Comparison of ENCODE assay signal across 24 mouse cellular contexts in genomic region chr19:43966481-43966880, GRCm38 (mm10). TPM values are rescaled to one million over a fixed set of nuclear protein-coding genes. Genes with fewer than 3 reads are reported as not detected.
A peak's percentile ranks its signal among the peaks of the same experiment; 100 is the strongest.
DNase-seq lines count a peak whose midpoint lies in the region; ATAC-seq and TF ChIP-seq lines count a peak whose summit lies in the region.
"Had no signal": no experiment of that assay in that cellular context is flagged by ENCODE, and none has a peak within 500 bp of the region (broad histone marks: within the 10 kb centered on the region; RNA-seq: fewer than 3 reads in every experiment).

No protein-coding gene starts in this region.

- no peak for TF ChIP-seq POLR2A in kidney, adult 2 months (IDR thresholded peaks at IDR 0.05; ENCODE audit: low read depth, low read length)

- WGBS in kidney, adult 2 months: 58% methylated on average over 2 of the region's 2 CpGs
- 81% methylated on average over 2 of the region's 2 CpGs for WGBS in kidney, embryonic 15.5 days
- 78% methylated on average over 2 of the region's 2 CpGs for WGBS in midbrain, embryonic 11.5 days
- WGBS in midbrain, embryonic 15.5 days: 74% methylated on average over 2 of the region's 2 CpGs

- H3K36me3 ChIP-seq in kidney, adult 2 months (ENCODE audit: control insufficient read depth, insufficient read depth, low read length): no peaks in the 10 kb centered on the region
- no peaks in the 10 kb centered on the region for H3K36me3 ChIP-seq in kidney, embryonic 15.5 days
- H3K36me3 ChIP-seq in midbrain, embryonic 11.5 days (ENCODE audit: control insufficient read depth, insufficient read depth, low read length): no peaks in the 10 kb centered on the region
- no peaks in the 10 kb centered on the region for H3K36me3 ChIP-seq in midbrain, embryonic 15.5 days (replicated peaks)
- H3K36me3 ChIP-seq: embryonic facial prominence, embryonic 10.5 days; embryonic facial prominence, embryonic 12.5 days; forebrain, embryonic 15.5 days; G1E had no signal

- H3K4me2 ChIP-seq in kidney, embryonic 15.5 days: no peak overlapping the region
- H3K4me2 ChIP-seq in midbrain, embryonic 11.5 days: no peak overlapping the region
- no peak overlapping the region for H3K4me2 ChIP-seq in midbrain, embryonic 15.5 days
- H3K4me2 ChIP-seq: embryonic facial prominence, embryonic 12.5 days; forebrain, embryonic 13.5 days; forebrain, embryonic 15.5 days had no signal

- DNase-seq in kidney, adult 2 months: peak; percentile 61
- DNase-seq in kidney, postnatal 10 days: no peak
- peak; percentile 36 to 37 for DNase-seq in kidney, postnatal 36 days
- DNase-seq in midbrain, embryonic 11.5 days (ENCODE audit: low spot score, missing footprints): peak; percentile 51
- DNase-seq: adrenal gland, adult 8-10 months; adrenal gland, postnatal 14 days; adrenal gland, postnatal 36 days; B cell, adult 2 months; cerebellum, adult 11-12 months; cerebellum, adult 2 months; cerebellum, adult 9-10 months; cerebellum, postnatal 10 days; cerebellum, postnatal 25 days had no signal

- no peak overlapping the region for H3K27ac ChIP-seq in kidney, adult 2 months (ENCODE audit: insufficient read depth, low read depth, low read length)
- H3K27ac ChIP-seq in kidney, embryonic 15.5 days: no peak overlapping the region
- no peak overlapping the region for H3K27ac ChIP-seq in midbrain, embryonic 11.5 days (ENCODE audit: low read depth, low read length)
- H3K27ac ChIP-seq in midbrain, embryonic 15.5 days: no peak overlapping the region
- H3K27ac ChIP-seq: embryonic facial prominence, embryonic 10.5 days; embryonic facial prominence, embryonic 12.5 days; forebrain, embryonic 13.5 days; forebrain, embryonic 15.5 days had no signal

- no peak for TF ChIP-seq CTCF in kidney, adult 2 months (conservative IDR thresholded peaks at IDR 0.05; ENCODE audit: insufficient read depth, insufficient read length, low read depth, low read length)

- no peak overlapping the region for H3K4me3 ChIP-seq in kidney, adult 2 months (ENCODE audit: insufficient read depth, low read depth, low read length)
- no peak overlapping the region for H3K4me3 ChIP-seq in kidney, embryonic 15.5 days (replicated peaks)
- no peak overlapping the region for H3K4me3 ChIP-seq in midbrain, embryonic 11.5 days (ENCODE audit: low read depth, low read length)
- H3K4me3 ChIP-seq in midbrain, embryonic 15.5 days: no peak overlapping the region
- H3K4me3 ChIP-seq: embryonic facial prominence, embryonic 10.5 days; embryonic facial prominence, embryonic 12.5 days; forebrain, embryonic 13.5 days; forebrain, embryonic 15.5 days had no signal

- H3K9me3 ChIP-seq in kidney, embryonic 15.5 days (replicated peaks): no peaks in the 10 kb centered on the region
- H3K9me3 ChIP-seq in midbrain, embryonic 11.5 days (ENCODE audit: control insufficient read depth, low read length): no peaks in the 10 kb centered on the region
- no peaks in the 10 kb centered on the region for H3K9me3 ChIP-seq in midbrain, embryonic 15.5 days
- H3K9me3 ChIP-seq: embryonic facial prominence, embryonic 10.5 days; embryonic facial prominence, embryonic 12.5 days; forebrain, embryonic 13.5 days; forebrain, embryonic 15.5 days; G1E had no signal

- no peak overlapping the region for H3K9ac ChIP-seq in kidney, embryonic 15.5 days
- no peak overlapping the region for H3K9ac ChIP-seq in midbrain, embryonic 11.5 days (ENCODE audit: low read length)
- no peak overlapping the region for H3K9ac ChIP-seq in midbrain, embryonic 15.5 days
- H3K9ac ChIP-seq: embryonic facial prominence, embryonic 12.5 days; forebrain, embryonic 13.5 days; forebrain, embryonic 15.5 days had no signal

- H3K4me1 ChIP-seq in kidney, adult 2 months (ENCODE audit: control insufficient read depth, insufficient read depth, low read length): no peaks in the 10 kb centered on the region; the same call in 1 of the 2 replicates
- peaks cover 28% of the 10 kb centered on the region for H3K4me1 ChIP-seq in kidney, embryonic 15.5 days
- no peaks in the 10 kb centered on the region for H3K4me1 ChIP-seq in midbrain, embryonic 11.5 days (ENCODE audit: control insufficient read depth, insufficient read depth, low read length)
- no peaks in the 10 kb centered on the region for H3K4me1 ChIP-seq in midbrain, embryonic 15.5 days
- H3K4me1 ChIP-seq: forebrain, embryonic 13.5 days; forebrain, embryonic 15.5 days had no signal

- no peaks in the 10 kb centered on the region for H3K27me3 ChIP-seq in kidney, adult 2 months (replicated peaks; ENCODE audit: control insufficient read depth, insufficient read depth, low read length)
- H3K27me3 ChIP-seq in kidney, embryonic 15.5 days: no peaks in the 10 kb centered on the region
- no peaks in the 10 kb centered on the region for H3K27me3 ChIP-seq in midbrain, embryonic 11.5 days (ENCODE audit: control insufficient read depth, insufficient read depth, low read length)
- H3K27me3 ChIP-seq in midbrain, embryonic 15.5 days (replicated peaks): no peaks in the 10 kb centered on the region
- H3K27me3 ChIP-seq: CH12.LX; embryonic facial prominence, embryonic 12.5 days; forebrain, embryonic 13.5 days; forebrain, embryonic 15.5 days had no signal

- ATAC-seq in kidney, embryonic 15.5 days (replicated peaks; ENCODE audit: low FRiP score): no peak
- ATAC-seq in midbrain, embryonic 11.5 days (ENCODE audit: low FRiP score): no peak
- ATAC-seq in midbrain, embryonic 15.5 days (replicated peaks): no peak
- ATAC-seq: activated CD4-positive, CD25-positive, alpha-beta regulatory T cell, adult 4 months; CD4-positive, CD25-positive, alpha-beta regulatory T cell, adult 4 months; forebrain, embryonic 13.5 days; forebrain, embryonic 15.5 days; Patski had no signal

RNA-seq across cellular contexts. Expression of gene Cpn1, which starts 19.9 kb away (rescaled TPM):
- polyA plus RNA-seq in kidney, adult 2 months (2012; rRNA removed): 100 and 103 TPM in 2 replicates
- polyA plus RNA-seq in kidney, embryonic 15.5 days (2015; fragmentation: Nextera tagmentation; extraction: Ambion mirVana): 51.0 and 53.5 TPM in 2 replicates
- 0.14 and 0.28 TPM in 2 replicates for polyA plus RNA-seq in midbrain, embryonic 11.5 days (2014; fragmentation: Nextera tagmentation; extraction: Ambion mirVana)
- polyA plus RNA-seq in midbrain, embryonic 15.5 days (2015; fragmentation: Nextera tagmentation; extraction: Ambion mirVana): 0.26 and 0.41 TPM in 2 replicates
- polyA plus RNA-seq: CD4-positive, CD25-positive, alpha-beta regulatory T cell, adult 4 months; embryonic facial prominence, embryonic 12.5 days; G1E had no signal

RNA-seq across cellular contexts. Expression of gene Dnmbp, which starts 26.5 kb away (rescaled TPM):
- polyA plus RNA-seq in kidney, adult 2 months (2012; rRNA removed): 13.9 and 15.5 TPM in 2 replicates
- 23.7 and 24.4 TPM in 2 replicates for polyA plus RNA-seq in kidney, embryonic 15.5 days (2015; fragmentation: Nextera tagmentation; extraction: Ambion mirVana)
- polyA plus RNA-seq in midbrain, embryonic 11.5 days (2014; fragmentation: Nextera tagmentation; extraction: Ambion mirVana): 13.5 and 14.5 TPM in 2 replicates
- polyA plus RNA-seq in midbrain, embryonic 15.5 days (2015; fragmentation: Nextera tagmentation; extraction: Ambion mirVana): 8.1 and 8.8 TPM in 2 replicates

Comparison
In these comparisons a context has a peak if more than half of its experiments do, and no peak if none do; other contexts are left out.
1. RNA of gene Cpn1, which starts 19.9 kb away (polyA plus RNA-seq): 100 to 103 TPM in kidney, adult 2 months and 51.0 to 53.5 TPM in kidney, embryonic 15.5 days; 0.26 to 0.41 TPM in midbrain, embryonic 15.5 days and 0.14 to 0.28 TPM in midbrain, embryonic 11.5 days; every median in the first group is over 10 times any median in the second.